Mouse (Mus musculus) stomach, embryonic 16.5 days (tissue): ENCODE measurements at regions not wholly inside any gene's neighbourhood (a gene's known extent, or its start where the extent isn't known, plus 50 kb on each side); places are given as distances from the start of the nearest gene placed in this dataset.

Experiments
- ATAC-seq: fragments of 200-750 bp; cut with Nextera tagmentation; 2 replicates; pipeline ENCODE4 v1.8.0; 2017; ENCODE audit warnings: moderate number of reproducible peaks, moderate TSS enrichment; ENCODE audit not compliant: insufficient read depth, low FRiP score
- H3K27ac ChIP-seq: fragments of 300-500 bp; sonication (generic); 2 replicates; pipeline ENCODE4 v1.5.1; 2014; ENCODE audit warnings: low read length
- H3K27me3 ChIP-seq: fragments of 300-500 bp; sonication (generic); 2 replicates; pipeline ENCODE4 v1.6.1; 2014; ENCODE audit warnings: low read length, control low read depth, mixed read lengths; ENCODE audit not compliant: control insufficient read depth, insufficient read depth
- H3K36me3 ChIP-seq: fragments of 300-500 bp; sonication (generic); 2 replicates; pipeline ENCODE4 v1.6.1; 2014; ENCODE audit warnings: low read length; ENCODE audit not compliant: control insufficient read depth, insufficient read depth
- H3K4me1 ChIP-seq: fragments of 300-500 bp; sonication (generic); 2 replicates; pipeline ENCODE4 v1.6.1; 2014; ENCODE audit warnings: low read length, control low read depth, mixed read lengths; ENCODE audit not compliant: control insufficient read depth, insufficient read depth
- H3K4me2 ChIP-seq: fragments of 300-500 bp; sonication (generic); 2 replicates; pipeline ENCODE4 v1.6.1; 2014; ENCODE audit warnings: low read depth, low read length, mixed read lengths
- H3K4me3 ChIP-seq: fragments of 300-500 bp; sonication (generic); replicated peaks from 2 replicates; pipeline ENCODE4 v1.5.1; 2014; ENCODE audit warnings: mild to moderate bottlenecking, low read length
- H3K9ac ChIP-seq: fragments of 300-500 bp; sonication (generic); 2 replicates; pipeline ENCODE4 v1.6.1; 2014; ENCODE audit warnings: low read length
- H3K9me3 ChIP-seq: fragments of 300-500 bp; sonication (generic); replicated peaks from 2 replicates; pipeline ENCODE4 v1.6.1; 2016; ENCODE audit warnings: low read length, control low read depth; ENCODE audit not compliant: control insufficient read depth
- WGBS: fragments of 180-500 bp; shearing (Covaris S2); extraction: QIAGEN DNeasy Blood & Tissue Kit; methylation state at CpG from one replicate; pipeline ENCODE4 v1.1.7; 2014; 5-methylcytosine and 5-hydroxymethylcytosine counted together

DNA sequence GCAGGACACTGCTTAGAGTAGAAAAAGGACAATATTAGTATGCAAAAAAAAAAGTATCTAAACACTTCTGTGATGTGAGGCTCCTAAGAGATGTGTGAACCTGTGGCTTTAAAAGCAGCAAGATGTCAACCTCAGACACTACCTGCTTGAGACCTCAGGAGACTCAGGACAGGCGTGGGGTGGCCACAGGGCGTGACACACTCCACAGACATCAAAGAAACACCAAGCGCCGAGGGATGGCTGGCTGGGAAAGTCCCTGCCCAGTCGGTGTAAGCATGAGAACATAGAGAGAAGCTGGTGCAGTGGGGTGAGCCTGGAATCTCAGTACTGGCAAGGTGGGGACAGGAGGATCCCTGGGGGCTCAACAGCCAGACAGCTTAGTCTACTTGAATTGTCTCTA is 72.0 kb upstream of the Sulf2 start:
- no peak overlapping the region for H3K4me3 ChIP-seq
- no peaks in the 10 kb centered on the region for H3K27me3 ChIP-seq
- ATAC-seq = no peak
- H3K9me3 ChIP-seq = no peaks in the 10 kb centered on the region
- no peaks in the 10 kb centered on the region for H3K36me3 ChIP-seq
- no peak overlapping the region for H3K27ac ChIP-seq
- H3K4me1 ChIP-seq = no peaks in the 10 kb centered on the region
- H3K4me2 ChIP-seq = no peak overlapping the region
- H3K9ac ChIP-seq = no peak overlapping the region
- 58% methylated on average over 5 of the region's 5 CpGs for WGBS

DNA sequence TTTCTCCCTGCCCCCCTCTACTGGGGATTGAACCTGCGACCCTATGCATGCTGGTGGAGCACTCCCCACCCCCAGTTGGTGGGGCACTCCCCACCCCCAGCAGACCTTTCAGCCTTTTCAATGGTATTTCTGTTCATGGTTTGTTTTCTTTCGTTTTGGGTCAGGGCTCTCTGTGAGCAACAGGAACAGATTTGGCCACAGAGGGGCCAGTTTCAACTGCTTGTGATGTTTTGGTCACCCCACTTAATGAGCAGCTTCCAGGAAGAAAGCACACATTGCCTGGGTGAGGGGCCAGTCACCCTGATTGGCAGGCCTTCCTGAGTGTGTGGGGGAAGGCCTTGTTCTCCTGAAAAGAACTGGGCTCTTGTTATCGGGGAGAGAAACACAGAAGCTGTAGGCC is 71.5 kb upstream of the Sulf2 start:
- H3K9me3 ChIP-seq = no peaks in the 10 kb centered on the region

DNA sequence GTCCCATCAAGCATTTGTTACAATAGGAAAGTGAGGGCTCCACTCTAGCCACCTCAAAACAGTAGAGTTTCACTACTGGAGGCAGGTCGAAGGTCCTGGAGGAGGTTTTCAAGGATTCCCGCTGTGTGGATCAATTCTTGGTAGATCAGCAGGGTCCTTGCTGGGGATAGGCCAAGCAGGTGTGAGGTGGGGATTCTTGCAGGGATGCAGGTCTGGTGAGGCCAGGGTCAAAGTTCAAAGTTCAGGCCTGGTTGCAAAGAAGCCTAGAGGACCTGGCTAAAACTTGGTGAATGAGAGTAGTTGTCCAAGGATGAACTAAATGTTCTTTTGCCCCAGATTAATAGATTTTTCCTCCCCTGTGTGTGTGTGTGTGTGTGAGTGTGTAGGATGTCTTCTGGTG is 70.9 kb upstream of the Sulf2 start:
- WGBS = 95% methylated on average over 2 of the region's 2 CpGs
- Histone ChIP-seq H3K27ac (no peak overlapping the region), H3K4me2 (no peak overlapping the region), H3K9ac (no peak overlapping the region), H3K9me3 (no peaks in the 10 kb centered on the region), H3K4me1 (no peaks in the 10 kb centered on the region), H3K4me3 (no peak overlapping the region), H3K27me3 (no peaks in the 10 kb centered on the region), H3K36me3 (no peaks in the 10 kb centered on the region)
- no peak for ATAC-seq

More for the DNA sequence above, 71.5 kb upstream of the Sulf2 start:
- H3K4me1 ChIP-seq = no peaks in the 10 kb centered on the region
- no peak for ATAC-seq
- no peak overlapping the region for H3K4me3 ChIP-seq
- no peak overlapping the region for H3K27ac ChIP-seq
- H3K27me3 ChIP-seq = no peaks in the 10 kb centered on the region
- H3K9ac ChIP-seq = no peak overlapping the region
- H3K4me2 ChIP-seq = no peak overlapping the region
- H3K36me3 ChIP-seq = no peaks in the 10 kb centered on the region
- WGBS = 38% methylated on average over 3 of the region's 3 CpGs

DNA sequence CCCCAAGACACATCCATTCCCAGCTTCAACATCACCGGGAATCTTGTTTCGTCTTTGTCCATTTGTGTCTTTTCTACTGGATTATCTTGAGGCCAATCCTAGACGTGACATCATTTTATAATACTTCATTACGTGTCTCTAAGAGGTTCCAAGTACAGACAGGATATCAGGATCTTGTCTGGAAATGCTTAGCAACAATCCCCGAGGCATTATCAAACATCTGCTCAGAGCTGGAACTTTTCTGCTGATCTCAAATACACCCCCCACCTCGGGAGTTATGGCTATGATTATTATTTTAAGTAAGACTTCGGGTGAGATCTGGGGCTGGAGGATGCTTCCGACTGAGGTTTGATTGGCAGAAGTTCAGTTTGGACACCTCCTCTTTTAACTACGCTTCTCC is 69.9 kb upstream of the Sulf2 start:
- WGBS = 79% methylated on average over 9 of the region's 9 CpGs
- no peaks in the 10 kb centered on the region for H3K27me3 ChIP-seq
- no peak overlapping the region for H3K27ac ChIP-seq
- no peaks in the 10 kb centered on the region for H3K4me1 ChIP-seq
- H3K4me2 ChIP-seq = no peak overlapping the region
- no peak overlapping the region for H3K4me3 ChIP-seq
- no peaks in the 10 kb centered on the region for H3K9me3 ChIP-seq
- ATAC-seq = no peak
- no peaks in the 10 kb centered on the region for H3K36me3 ChIP-seq
- no peak overlapping the region for H3K9ac ChIP-seq

DNA sequence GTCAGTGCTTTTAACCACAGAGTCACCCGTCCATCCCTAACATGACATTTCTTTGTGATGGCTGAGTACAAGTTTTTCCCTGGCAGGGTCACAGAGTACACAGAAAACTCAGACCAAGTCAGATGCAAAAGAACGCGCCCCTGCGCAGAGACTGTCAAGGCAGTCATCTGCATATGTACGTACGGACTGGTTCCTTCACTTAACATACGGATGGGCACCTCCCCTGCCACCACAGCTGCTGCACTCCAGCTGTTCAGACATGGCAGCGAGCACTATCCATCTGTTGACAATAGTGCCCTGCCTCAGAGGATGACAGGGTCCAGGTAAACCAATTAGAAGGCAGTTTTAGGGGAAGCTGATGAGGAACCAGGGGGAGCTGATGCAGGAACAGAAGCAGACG is 63.3 kb upstream of the Sulf2 start:
- no peak overlapping the region for H3K9ac ChIP-seq
- no peaks in the 10 kb centered on the region for H3K27me3 ChIP-seq
- H3K4me1 ChIP-seq = no peaks in the 10 kb centered on the region
- no peak overlapping the region for H3K27ac ChIP-seq
- no peak overlapping the region for H3K4me2 ChIP-seq
- 73% methylated on average over 9 of the region's 9 CpGs for WGBS
- H3K36me3 ChIP-seq = no peaks in the 10 kb centered on the region
- no peak overlapping the region for H3K4me3 ChIP-seq
- no peaks in the 10 kb centered on the region for H3K9me3 ChIP-seq
- ATAC-seq = no peak

DNA sequence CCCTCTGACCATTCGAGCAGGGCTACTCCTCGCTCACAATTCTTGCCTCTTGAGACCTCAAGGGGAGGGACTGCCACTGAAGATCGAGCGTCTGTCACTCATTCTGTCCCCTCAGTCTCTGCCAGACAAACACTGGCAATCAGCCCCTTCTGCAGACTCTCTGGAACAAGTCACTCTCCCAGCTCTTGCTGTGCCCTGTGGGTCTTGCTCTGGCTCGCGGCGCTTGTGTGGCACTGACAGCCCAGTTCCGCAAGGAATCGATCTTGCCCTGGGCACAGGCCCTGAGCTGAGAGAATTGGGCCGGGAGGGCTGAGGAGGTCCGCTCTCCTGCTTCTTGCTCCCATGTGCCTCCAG is 61.0 kb upstream of the Sulf2 start:
- no peaks in the 10 kb centered on the region for H3K27me3 ChIP-seq
- no peaks in the 10 kb centered on the region for H3K4me1 ChIP-seq
- H3K4me2 ChIP-seq = no peak overlapping the region
- 0 out of 2 replicates have a peak overlapping the region, but pooled peaks have one; percentile 7 for H3K9ac ChIP-seq
- no peaks in the 10 kb centered on the region for H3K9me3 ChIP-seq
- H3K27ac ChIP-seq = no peak overlapping the region
- no peak for ATAC-seq
- H3K4me3 ChIP-seq = no peak overlapping the region
- WGBS = 82% methylated on average over 11 of the region's 11 CpGs
- H3K36me3 ChIP-seq = no peaks in the 10 kb centered on the region

DNA sequence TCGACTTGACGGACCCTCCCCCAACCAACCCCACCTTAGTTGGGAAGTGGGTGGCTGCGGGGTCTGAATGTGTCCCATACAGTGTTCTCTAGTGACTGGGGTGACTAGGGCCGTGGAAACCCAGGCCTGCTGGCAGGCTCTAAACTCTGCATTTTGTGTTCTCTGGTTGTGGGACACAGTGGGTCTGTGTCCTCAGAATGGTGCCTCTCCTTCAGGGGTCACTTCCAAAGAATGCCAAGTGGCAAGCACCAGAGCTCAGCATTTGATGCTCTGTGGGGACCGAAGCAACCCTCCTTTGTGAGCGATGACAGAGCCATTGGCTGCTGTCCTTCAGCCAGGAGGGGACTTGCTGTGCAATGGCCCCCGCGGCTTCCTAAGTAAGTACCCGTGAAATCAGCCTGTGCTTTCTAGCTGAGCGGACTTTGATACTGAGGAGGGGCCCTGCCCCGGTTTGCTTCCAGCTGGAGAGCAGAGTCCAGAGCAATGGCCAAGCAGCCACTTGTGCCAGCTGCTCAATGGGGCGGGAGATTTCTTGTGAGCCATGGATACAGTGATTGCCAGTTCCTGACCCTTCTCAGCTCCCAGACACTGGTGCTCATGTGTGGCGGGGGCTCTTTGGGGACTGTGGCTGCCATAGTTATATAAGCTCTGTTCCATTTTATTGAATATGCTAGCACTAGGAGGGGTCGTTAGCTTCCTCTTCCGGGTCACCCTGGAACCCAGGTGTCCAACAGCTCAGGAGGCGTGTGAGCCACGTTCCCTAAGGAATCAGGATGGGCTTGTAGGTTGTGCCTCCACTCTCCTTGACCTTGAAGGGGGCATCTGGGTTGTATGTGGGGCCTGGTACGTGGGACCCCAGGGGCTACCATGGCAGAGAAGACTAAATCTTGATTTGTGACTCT is 60.4 kb upstream of the Sulf2 start:
- no peaks in the 10 kb centered on the region for H3K36me3 ChIP-seq
- no peak overlapping the region for H3K27ac ChIP-seq
- ATAC-seq = peak; percentile 71
- no peaks in the 10 kb centered on the region for H3K27me3 ChIP-seq
- H3K4me3 ChIP-seq = no peak overlapping the region
- 0 out of 2 replicates have a peak overlapping the region, but pooled peaks have one; percentile 7 for H3K9ac ChIP-seq
- H3K4me2 ChIP-seq = no peak overlapping the region
- no peaks in the 10 kb centered on the region for H3K9me3 ChIP-seq
- WGBS = 65% methylated on average over 18 of the region's 18 CpGs
- no peaks in the 10 kb centered on the region for H3K4me1 ChIP-seq

DNA sequence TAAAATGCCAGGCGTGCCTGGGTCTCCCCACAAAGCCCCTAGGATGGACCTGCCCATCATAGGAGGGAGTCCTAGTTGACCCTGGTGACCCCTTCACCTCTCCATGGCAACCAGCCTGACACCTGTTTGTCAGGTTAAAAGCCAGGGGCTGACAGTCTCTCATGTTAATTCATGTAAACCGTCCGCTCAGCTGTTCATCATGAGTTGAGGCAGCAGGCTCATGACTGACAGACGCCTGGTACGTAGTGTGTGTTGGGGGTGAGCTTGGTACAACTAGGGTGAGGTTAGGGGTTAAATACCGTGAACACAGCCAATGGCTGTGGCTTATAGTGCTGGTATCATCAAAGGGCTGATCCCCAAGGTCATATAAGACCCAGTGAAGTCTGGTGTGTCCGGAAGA is 59.7 kb upstream of the Sulf2 start:
- H3K27ac ChIP-seq = no peak overlapping the region
- 73% methylated on average over 7 of the region's 7 CpGs for WGBS
- no peaks in the 10 kb centered on the region for H3K9me3 ChIP-seq
- no peaks in the 10 kb centered on the region for H3K4me1 ChIP-seq
- H3K9ac ChIP-seq = no peak overlapping the region
- ATAC-seq = no peak
- no peaks in the 10 kb centered on the region for H3K27me3 ChIP-seq
- H3K36me3 ChIP-seq = no peaks in the 10 kb centered on the region
- H3K4me2 ChIP-seq = no peak overlapping the region
- H3K4me3 ChIP-seq = no peak overlapping the region

DNA sequence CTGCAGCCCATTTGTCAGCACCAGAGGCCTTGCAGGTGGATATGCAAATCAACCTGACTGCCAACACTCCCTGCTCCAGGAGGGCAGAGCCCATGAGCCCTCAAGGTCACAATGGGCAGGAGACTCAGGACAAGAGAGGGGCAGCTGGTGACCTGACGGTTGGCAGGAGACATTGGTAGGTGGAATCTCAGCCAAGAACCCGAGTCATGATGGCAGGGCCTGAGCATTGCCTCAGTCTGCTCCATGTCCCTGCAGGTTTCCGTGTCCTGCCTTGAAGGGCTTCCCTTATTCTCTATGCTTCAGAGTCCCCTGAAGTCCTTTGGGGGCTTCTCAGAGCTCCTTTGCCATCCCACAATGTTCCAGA is 51.7 kb upstream of the Sulf2 start:
- no peaks in the 10 kb centered on the region for H3K4me1 ChIP-seq
- ATAC-seq = no peak
- no peak overlapping the region for H3K27ac ChIP-seq
- H3K9me3 ChIP-seq = no peaks in the 10 kb centered on the region
- no peak overlapping the region for H3K4me2 ChIP-seq
- H3K27me3 ChIP-seq = no peaks in the 10 kb centered on the region
- H3K36me3 ChIP-seq = no peaks in the 10 kb centered on the region
- H3K9ac ChIP-seq = no peak overlapping the region
- no peak overlapping the region for H3K4me3 ChIP-seq
- WGBS = 76% methylated on average over 3 of the region's 3 CpGs
